Mouse (Mus musculus) mouse trophoblast stem cell (cell line): ENCODE data around the gene Hils1.

Experiments used
- in situ Hi-C, 2 experiments: fragments of 300-500 bp; cut with MseI, MboI; formaldehyde crosslinking; loops; 2 replicates in 1 of 2; 3 replicates in 1 of 2; pipeline ENCODE4 v1.15.1; 2025

Hils1 gene

GRCm38 (mm10) chr11:94987851-94988250, 20.5 kb downstream of the Hils1 start:
- in situ Hi-C loops: no loop called here

DNA sequence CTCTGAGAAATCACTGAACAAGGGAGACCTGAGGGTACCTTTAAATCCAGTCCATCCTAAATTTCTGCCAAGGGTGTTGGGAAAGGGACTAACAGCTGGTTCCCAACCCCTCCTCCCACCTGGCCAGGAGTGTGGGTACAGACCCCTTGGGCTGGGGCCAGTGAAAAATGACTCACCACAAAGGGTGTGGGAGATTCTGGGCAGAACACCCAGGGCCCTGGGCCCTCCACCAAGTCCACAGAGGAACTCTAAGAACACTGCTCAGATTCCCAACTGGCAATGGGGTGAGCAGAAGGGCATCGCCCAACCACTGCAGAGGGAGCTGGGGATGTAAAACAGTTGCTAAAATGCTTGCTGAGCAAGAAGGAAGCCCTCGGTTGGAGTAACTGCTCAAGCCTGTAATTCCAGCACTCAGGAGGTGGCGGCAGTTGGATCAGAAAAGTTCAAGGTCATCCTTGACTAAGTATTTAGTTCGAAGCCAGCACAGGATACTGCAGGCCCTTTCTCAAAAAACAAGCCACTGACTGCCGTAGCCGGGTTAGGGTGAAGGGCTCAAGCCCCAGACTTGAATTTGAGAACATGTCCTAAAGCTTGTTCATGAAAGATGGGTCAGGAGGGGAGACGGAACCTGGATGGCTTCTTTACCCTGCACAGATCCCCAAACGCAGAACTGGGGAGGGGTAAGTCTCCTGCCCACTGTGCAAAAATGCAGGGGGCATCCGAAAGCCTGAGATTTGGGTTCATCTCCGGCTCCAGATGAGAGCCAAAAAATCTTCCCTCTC, 21.6 kb downstream of the Hils1 start:
- in situ Hi-C loops: no loop called here

DNA sequence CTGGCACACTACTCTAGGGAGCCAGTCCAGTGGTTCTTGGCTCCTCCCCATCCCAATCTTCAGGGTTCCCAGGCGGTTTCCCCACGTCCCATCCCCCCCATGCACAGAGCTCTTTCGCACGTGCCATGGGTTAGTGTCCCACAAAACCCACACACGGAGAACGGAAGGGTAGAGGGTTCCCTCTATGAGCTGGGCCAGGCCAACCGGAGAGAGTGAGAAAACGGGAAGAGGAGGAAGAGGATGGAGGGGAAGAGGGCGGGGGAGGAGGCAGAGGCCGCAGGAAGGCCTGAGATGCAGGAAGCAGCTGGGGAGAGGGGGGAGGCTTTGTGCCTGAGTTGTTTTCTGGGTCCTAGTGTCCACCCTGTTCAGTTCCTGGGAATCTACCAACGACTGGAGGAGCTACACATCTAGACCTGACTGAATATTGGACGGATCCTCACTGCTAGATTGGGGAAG, 22.2 kb downstream of the Hils1 start:
- in situ Hi-C loops: no loop called here

DNA sequence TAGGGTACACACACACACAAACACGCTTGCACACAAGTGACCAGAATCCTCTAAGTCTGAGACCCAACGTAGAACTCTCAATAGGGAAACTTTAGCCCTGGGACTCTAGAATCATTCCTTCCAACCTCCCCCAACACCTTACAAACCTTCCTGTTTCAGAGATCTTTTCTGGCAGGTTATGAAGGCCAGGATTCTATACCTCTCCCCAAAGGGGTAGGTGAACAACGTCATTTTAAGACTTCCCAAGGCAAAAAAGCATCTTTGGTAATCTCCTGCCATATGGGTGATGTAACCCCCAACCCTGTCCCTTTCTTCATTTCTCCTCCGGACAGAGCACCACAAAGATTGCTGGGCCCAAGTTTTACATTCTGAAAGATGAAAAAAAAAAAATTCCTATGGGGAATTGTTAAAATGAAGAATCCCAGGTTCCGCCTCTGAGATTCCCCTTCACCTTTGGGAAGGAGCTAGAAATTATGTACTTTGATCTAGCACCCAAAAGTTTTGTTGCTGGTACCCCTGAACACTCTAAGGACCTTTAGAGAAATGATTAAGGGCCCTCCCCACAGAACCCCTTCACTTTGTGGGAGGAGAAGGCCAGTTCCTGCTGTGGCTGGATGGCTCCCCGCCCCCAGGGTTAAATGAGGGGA, 22.8 kb downstream of the Hils1 start:
- in situ Hi-C loops: no loop called here

GRCm38 (mm10) chr11:94990749-94991577, 23.6 kb downstream of the Hils1 start, which contains the start of gene Ppp1r9b:
Gene Ppp1r9b, plus strand, starts transcription at chr11:94991035.
- in situ Hi-C loops: no loop called here

DNA sequence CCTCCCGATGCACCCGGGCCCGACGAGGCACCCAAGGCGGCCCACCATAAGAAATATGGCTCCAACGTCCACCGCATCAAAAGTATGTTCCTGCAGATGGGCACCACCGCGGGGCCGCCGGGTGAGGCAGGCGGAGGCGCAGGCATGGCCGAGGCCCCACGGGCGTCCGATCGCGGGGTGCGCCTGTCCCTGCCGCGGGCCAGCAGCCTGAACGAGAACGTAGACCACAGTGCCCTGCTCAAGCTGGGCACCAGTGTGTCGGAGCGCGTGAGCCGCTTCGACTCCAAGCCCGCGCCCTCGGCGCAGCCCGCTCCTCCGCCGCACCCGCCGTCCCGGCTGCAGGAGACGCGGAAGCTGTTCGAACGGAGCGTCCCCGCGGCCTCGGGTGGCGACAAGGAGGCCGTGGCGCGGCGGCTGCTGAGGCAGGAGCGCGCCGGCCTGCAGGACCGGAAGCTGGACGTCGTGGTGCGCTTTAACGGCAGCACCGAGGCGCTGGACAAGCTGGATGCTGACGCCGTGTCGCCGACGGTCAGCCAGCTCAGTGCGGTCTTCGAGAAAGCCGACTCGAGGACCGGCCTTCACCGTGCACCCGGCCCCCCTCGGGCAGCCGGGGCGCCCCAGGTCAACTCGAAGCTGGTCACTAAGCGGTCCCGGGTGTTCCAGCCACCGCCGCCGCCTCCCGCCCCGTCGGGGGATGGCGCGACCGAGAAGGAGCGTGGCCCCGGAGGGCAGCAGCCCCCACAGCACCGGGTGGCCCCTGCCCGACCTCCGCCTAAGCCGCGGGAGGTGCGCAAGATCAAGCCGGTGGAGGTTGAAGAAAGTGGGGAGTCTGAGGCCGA, 24.5 kb downstream of the Hils1 start:
- in situ Hi-C loops: no loop called here

- in situ Hi-C loops: no loop called here
These were observed 25.0 kb downstream of the Hils1 start for GRCm38 (mm10) chr11:94992480-94992753.

DNA sequence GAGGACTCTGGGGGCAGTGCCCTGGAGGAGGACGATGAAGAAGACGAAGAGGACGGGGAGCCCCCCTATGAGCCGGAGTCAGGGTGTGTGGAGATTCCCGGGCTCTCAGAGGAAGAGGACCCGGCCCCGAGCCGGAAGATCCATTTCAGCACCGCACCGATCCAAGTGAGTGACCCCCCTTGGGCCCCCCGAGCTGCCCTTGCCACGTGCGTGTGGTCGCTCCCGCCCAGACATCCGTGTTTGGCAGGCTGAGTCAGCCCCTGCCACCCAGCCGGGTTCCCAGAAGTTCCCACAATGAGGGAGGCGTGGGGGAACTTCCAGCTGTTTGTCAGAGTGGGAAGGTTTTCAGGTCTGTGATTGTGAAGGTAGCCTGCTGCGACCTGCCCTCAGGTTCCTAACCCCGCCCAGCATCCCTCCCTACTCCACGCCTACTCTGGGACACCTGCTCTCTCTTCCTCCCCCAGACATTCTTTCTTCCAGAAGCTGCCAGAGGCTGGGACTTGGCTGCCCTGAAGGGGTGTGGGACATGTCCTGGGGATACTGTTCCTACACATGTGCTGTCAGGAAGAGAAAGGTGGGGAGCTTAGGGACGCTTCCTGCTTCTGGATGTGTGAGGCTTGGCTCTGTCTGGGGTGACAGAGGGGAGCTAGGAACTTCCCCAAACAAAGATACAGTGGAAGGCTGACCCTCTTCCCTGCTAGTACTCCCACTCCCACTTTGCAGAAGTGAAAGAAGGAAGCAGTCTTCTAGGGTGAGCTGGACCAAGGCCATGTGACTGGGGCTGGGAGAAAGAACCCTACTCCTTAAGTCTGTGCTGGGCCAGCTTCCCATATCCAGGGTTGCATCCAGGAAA, 25.6 kb downstream of the Hils1 start:
- in situ Hi-C loops: no loop called here

DNA sequence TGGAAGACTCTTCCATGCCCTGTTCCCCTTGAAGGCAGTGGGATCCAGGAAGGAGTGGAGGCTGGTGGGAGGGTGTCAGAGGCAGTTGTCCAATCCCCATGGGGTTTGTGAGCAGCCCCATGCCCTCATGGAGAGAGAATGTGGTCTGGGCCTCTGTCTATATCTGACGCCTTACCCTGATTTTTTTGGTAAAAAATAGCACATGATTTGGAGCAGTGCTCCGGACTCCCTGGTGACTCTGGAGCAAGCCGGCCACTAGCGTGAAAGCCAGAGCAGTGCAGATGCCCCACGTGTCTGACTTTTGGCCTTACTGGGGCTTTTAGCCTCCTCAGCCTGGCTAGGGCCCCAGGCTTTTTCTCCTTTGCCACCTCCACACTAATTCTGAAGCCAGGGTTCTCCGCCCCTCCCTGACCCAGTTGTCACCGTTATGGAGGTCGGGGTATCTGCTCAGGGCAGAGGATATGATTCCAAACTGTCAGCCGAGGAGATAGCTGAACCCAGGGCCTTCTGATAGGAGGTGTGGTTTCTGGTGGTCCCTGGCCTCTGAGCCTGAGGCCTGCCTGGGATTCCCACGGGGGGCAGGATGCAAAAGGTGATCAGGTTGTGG, 26.9 kb downstream of the Hils1 start:
- in situ Hi-C loops: no loop called here

DNA sequence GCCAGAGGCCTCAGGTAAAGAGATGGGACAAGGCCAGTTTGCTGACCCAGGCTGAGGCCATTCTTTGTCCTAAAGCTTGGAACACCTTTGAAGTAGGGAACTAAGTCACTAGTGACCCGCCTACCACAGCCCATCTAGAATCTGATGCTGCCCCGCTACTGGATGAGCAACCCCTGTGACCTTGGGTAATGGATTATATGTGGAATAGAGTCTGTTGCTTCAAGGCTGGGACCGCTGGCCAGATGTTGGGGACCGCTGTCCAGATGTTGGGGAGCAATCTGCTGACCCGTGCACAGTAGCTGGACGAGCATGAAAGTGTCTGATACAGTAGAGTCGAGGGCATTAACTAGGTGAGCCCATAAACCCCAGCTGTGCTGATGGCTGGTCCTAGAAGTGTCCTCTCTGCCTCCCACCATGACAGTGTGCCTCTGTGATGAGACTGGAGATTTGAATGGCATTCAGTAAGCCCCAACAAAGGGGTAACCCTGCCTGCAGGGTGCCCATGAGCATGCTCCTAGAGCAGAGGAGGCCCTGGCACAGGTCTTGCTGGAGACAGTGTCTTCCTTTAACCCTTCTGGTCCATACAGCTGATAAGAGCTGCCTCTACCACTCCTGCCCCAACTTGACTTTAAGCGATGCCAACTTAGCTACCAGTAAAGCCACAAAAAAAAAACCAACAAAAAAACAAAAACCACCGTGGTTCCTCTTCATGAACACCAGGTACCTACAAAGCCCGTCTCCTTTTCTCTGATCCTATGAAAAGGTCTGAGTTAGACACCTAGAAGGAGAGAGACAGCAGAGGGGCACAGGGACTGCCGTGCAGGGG, 27.8 kb downstream of the Hils1 start:
- in situ Hi-C loops: no loop called here

GRCm38 (mm10) chr11:94996101-94996500, 28.7 kb downstream of the Hils1 start:
- in situ Hi-C loops: no loop called here

GRCm38 (mm10) chr11:94996984-94997383, 29.6 kb downstream of the Hils1 start:
- in situ Hi-C loops: no loop called here

GRCm38 (mm10) chr11:94997596-94997995, 30.2 kb downstream of the Hils1 start:
- in situ Hi-C loops: no loop called here

DNA sequence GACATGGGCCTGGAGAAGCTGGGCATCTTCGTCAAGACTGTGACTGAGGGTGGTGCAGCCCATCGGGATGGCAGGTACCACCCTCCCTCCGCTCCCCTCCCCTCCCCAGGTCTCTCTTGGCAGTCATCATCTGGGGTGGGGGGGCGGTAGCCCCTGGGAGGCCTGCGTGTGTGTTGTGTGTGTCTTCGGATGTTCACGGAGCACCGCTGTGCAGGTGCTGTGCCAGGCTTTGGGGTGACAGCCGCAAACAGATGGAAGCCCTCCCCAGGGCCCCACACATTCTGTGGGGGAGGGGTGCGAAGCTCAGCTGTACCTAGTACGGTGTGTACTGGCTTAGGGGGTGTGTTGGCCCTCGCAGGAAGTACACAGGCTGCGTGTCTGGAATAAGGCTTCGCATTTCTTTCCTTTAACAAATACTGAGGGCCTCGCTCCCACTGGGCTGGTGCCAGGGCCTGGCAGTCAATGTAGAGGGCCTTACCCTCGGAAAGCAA, 30.7 kb downstream of the Hils1 start:
- in situ Hi-C loops: no loop called here

GRCm38 (mm10) chr11:95000128-95000527, 32.7 kb downstream of the Hils1 start:
- in situ Hi-C loops: no loop called here

DNA sequence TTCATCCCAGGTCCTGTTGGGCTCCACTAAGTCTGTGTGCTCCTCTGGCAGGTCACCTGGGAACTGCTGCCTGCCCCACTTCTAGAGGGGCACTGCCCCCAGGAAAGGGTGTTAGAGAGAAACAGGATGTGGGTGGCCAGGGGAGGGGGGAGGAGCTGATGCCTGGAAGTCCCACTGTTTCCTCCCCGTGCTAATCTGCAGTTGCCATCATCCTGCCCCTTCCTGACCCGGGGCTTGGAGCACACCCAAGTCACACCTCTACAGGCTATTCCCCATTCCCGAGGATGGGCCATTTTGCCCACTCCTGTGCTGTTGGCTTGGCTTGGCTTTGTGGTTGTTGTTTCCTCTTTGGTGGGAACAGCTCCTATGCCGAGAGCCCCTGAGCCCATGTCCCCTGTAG, 33.2 kb downstream of the Hils1 start:
- in situ Hi-C loops: no loop called here

GRCm38 (mm10) chr11:95001058-95001457, 33.7 kb downstream of the Hils1 start:
- in situ Hi-C loops: no loop called here

GRCm38 (mm10) chr11:95001584-95002347, 34.4 kb downstream of the Hils1 start:
- in situ Hi-C loops: no loop called here
